Mouse (Mus musculus) megakaryocyte, adult 5-6 weeks (primary cell): ENCODE results near the gene Cd40. TPM values are rescaled to one million over a fixed set of nuclear protein-coding genes. Genes with fewer than 3 reads are reported as not detected.

Experiments used
- ATAC-seq: 2 replicates; pipeline ENCODE4 v1.8.0; 2016; ENCODE audit warnings: mild to moderate bottlenecking, inconsistent platforms; ENCODE audit not compliant: poor library complexity, severe bottlenecking
- total RNA-seq, 2 experiments: library from RNA; stranded (forward) in 1 of 2; stranded (reverse) in 1 of 2; fragments of 153-499, 151-499 nt in 1 of 2; fragments of 221-1000, 200-1000 nt in 1 of 2; gene quantifications; 2 replicates each; pipeline versions ENCODE4 v1.2.3 to v1.2.4; 2015 to 2017

Cd40 gene
- 12.9 and 17.0 TPM in 2 replicates for total RNA-seq (2015)
- 21.7 and 22.5 TPM in 2 replicates for total RNA-seq (2017)

- peak; percentile 84 for ATAC-seq
Measured at GRCm38 (mm10) chr2:165054888-165055852, at the start of gene Cd40. Gene Cd40 (plus strand): TSS chr2:165055627.

DNA sequence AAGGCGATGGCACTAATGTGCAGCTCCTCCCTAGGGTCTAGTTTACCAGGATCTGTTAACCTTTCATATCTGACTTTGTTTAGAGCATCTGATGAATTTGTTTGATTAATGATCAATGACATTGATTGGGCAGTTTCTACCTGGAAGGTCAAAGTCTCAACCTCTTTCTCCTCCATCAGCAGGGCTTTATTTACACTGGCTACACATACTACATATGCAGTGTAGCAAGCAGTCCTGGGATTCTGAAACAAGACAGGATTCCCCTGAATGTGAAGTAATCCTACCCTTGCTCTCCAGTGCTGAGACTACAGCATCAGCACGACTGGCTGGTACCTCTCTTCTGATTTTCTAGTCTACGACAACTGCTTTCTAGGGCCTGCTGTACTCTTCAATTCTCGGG is 48.6 kb upstream of the Cd40 start:
- no peak for ATAC-seq

DNA sequence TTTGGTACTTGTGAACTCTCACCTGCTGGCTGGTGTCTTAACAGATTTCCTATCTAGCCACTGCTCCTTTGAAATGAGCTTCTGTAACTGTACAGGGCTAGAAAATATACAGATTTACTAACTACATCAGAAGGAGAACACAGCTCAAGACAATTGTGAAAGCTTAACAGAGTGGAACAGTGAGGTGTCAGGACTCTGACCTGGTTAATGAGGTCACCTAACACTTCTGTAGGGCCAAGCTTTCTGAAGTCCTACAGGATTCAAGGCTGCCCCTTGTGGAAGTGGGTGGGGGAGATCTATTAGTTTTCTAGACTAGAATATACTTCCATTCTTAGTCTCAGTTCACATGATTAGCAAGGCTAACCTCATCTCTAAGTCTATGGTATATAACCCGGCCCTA is 47.4 kb upstream of the Cd40 start:
- no peak for ATAC-seq

DNA sequence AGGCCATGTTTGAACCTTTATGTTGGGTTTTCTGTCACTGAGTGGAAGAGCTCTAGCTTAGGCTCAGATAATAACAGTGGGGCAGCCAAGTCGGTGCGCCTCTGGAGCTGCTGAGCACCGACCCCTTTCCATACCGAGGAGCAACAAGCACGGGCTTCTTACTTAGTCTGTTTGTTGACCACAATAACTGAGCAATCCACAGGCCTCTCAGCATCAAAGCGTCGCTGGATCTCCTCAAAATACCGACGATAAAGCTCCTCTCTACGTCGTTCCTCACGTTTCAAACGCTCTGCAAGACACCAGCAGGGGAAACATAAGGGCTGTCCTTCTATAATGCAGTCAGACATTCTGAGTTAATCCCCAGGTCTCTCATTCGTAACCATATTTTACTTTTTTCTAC is 46.3 kb upstream of the Cd40 start:
- no peak for ATAC-seq

GRCm38 (mm10) chr2:165009581-165009980 is 45.8 kb upstream of the Cd40 start:
- no peak for ATAC-seq

GRCm38 (mm10) chr2:165010351-165010750 is 45.1 kb upstream of the Cd40 start:
- no peak for ATAC-seq

- no peak for ATAC-seq
Measured at GRCm38 (mm10) chr2:165014935-165015334, 40.5 kb upstream of the Cd40 start.

- no peak for ATAC-seq
Measured at GRCm38 (mm10) chr2:165020490-165020889, 34.9 kb upstream of the Cd40 start.

DNA sequence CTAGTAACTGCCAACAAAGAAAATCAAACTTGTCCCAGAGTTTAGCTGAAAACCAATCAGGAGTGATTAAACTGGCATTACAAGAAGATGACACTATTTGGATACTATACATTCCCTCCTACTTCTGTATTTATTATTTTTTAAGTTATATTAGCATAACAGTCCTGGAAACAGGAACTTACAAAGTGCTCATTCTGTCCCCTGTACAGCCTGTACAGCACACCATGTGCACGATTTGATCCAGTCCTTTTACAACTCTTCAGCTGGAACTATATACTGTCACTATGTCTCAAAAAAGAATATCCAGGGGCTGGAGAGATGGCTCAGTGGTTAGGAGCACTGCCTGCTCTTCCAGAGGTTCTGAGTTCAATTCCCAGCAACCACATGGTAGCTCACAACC is 28.3 kb upstream of the Cd40 start:
- ATAC-seq = peak; percentile 57

DNA sequence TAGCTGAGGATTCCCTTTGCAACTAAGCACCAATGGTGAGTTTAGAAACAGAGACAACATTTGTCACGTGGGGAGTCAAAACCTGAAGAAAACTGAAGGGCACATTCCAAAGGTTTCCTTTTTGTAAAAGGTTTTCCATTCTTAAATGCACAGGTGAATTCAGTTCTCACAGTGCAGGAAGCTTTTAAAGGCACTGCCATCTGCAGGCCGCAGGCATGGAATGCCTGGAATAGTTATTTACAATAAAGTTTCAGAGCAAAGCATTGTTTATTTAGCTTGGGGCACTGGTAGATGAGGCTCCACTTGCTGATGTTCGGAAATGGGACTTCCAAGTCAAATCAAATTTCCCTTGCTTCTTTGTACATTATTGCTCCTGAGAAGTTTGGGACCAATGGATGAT is 22.9 kb upstream of the Cd40 start:
- no peak for ATAC-seq

DNA sequence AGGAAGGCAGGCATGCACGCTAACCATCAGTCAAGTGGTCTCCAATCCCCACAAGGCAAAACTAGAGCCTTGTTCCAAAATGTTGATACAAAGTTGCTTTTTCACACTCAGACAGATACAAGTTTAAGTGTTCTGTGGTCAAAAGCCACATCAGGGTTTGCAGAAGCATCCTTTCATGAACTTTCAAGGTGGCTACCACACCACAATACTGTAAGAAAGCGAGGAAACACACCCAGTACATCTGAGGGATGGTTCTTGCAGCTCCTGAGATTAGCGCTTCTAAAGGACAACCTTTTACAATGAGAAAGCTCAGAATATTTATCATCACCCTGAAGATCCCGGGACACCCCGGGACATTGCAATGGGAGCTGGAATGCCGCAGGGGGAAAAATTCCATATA is 22.1 kb upstream of the Cd40 start:
- no peak for ATAC-seq

- peak; percentile 99 for ATAC-seq
Measured at GRCm38 (mm10) chr2:165034131-165035057, 21.0 kb upstream of the Cd40 start, which contains the start of gene Ncoa5. Gene Ncoa5 (minus strand): TSS chr2:165034867.

DNA sequence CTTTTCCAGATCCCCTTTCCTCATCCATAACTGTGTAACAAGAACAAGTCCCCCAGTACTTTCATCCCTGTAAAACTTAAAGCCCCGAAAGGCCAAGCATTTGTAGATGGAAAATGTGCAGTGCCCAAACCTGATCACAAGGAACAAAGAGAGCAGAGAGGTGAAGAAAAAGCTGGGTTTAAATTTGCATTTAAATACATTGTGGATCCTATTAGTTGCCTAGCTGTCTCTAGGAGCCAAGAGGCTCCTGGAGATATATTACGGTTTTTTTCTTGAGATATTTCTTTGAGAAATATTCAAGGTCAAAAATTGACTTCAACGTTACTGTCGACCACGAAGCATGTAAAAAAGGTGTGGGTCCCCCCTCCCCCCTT is 20.4 kb upstream of the Cd40 start:
- ATAC-seq = no peak

DNA sequence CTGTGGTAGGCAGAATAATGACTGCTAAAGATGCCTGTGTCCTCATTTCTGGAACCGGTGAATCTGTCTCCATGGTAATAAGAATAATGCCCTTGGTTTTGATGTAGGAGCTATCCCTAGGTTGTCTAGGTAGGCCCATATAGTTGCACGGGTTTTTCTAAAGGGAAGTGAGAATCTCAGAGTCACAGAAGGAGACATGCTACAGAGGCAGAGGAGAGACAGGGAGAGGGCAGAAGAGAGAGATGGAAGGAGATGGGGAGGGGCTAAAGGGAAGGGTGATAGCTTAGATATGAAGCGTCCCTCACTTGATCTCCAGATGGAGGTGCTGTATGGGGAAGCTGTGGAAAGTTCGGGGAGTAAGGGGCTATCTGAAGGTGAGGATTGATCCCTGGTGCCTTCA is 18.0 kb upstream of the Cd40 start:
- ATAC-seq = no peak

GRCm38 (mm10) chr2:165042126-165042525 is 13.3 kb upstream of the Cd40 start:
- no peak for ATAC-seq

GRCm38 (mm10) chr2:165043090-165043636 is 12.3 kb upstream of the Cd40 start:
- ATAC-seq = peak; percentile 51

- no peak for ATAC-seq
Measured at GRCm38 (mm10) chr2:165043729-165044128, 11.7 kb upstream of the Cd40 start.

- no peak for ATAC-seq
Measured at GRCm38 (mm10) chr2:165049044-165049443, 6.4 kb upstream of the Cd40 start.

DNA sequence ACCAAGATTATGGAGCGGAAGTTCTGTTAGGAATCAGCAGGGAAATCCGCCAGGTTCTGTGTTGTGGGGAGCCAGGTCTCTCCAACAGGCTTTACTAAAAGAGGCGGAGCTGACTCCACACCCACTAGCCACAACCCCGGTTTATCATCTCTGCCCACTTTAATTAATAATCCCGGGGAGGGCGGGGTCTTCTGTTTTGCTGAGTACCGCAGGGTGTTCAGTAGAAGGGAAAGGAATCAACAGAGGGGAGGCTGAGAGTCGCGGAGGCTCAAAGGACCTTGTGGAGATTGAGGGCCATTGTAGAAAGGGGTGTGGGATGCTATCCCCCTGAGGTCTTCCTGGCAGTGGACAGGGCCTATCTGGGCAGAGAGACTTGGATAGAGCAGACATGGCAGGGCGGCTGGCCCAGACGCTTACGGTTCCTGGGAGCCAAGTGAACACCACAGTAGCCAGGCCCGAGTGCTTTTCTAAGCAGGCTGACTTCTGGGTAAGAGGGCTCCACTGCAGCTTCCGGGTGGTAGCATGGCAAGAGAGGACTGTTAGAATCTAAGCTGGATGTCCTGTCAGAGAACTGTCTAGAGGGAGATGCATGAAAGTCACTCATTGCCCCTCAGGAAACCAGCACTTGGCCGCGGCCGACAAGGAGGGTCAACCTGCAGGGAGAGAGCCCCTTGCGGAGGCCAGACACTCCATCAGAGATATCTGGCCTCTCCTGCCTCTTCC is 4.4 kb upstream of the Cd40 start:
- ATAC-seq = no peak

DNA sequence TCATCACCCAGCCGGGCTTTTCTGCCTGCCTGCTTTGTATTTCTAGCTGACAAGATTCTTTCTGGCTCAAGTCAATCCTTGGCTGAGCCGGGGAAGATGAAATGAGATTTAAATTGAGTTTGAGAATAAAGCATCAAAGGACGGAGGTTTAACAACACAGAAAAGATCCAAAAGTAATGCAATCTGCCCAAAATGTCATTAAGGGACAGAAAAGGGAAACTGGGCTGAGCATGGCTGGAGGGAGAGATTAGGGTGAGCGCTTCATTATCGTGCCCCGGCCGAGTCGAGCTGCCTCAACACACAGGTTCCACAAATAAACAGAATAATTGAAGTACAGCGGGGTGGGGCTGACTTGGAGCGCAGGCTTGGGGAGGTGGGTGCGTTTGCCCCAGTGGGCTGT is 3.9 kb upstream of the Cd40 start:
- ATAC-seq = no peak

- no peak for ATAC-seq
Measured at GRCm38 (mm10) chr2:165055905-165056304, 478 bp downstream of the Cd40 start.
